Mouse (Mus musculus) liver, embryonic 14.5 days (tissue): ENCODE measurements around the gene Lzic. TPM values are rescaled to one million over a fixed set of nuclear protein-coding genes. Genes with fewer than 3 reads are reported as not detected.

ENCODE experiments used
- ATAC-seq: fragments of 200-750 bp; cut with Nextera tagmentation; 2 replicates; pipeline ENCODE4 v1.8.0; 2017; ENCODE audit warnings: moderate number of reproducible peaks, mild to moderate bottlenecking, moderate library complexity; ENCODE audit not compliant: insufficient read depth
- DNase-seq, 3 experiments: peaks; one replicate each; pipeline ENCODE4 v3.0.0-alpha.2; 2012 to 2013; ENCODE audit warnings: low read depth in 3 of 3, low spot score in 3 of 3
- H3K27ac ChIP-seq: fragments of 300-500 bp; sonication (generic); 2 replicates; pipeline ENCODE4 v1.5.1; 2014; ENCODE audit warnings: moderate library complexity, mild to moderate bottlenecking, control low read depth, inconsistent platforms
- H3K27me3 ChIP-seq: fragments of 300-500 bp; sonication (generic); 2 replicates; pipeline ENCODE4 v1.6.1; 2014; ENCODE audit warnings: mild to moderate bottlenecking, low read length, moderate library complexity; ENCODE audit not compliant: control insufficient read depth, insufficient read depth
- H3K36me3 ChIP-seq: fragments of 300-500 bp; sonication (generic); replicated peaks from 2 replicates; pipeline ENCODE4 v1.6.1; 2014; ENCODE audit warnings: low read depth; ENCODE audit not compliant: control insufficient read depth, insufficient read depth
- H3K4me1 ChIP-seq, 2 experiments: fragments of 200-500 bp in 1 of 2; fragments of 300-500 bp in 1 of 2; sonication (generic) in 1 of 2; replicated peaks; 2 replicates each; pipeline ENCODE4 v1.6.1; 2012 to 2014; ENCODE audit warnings: antibody characterized with exemption in 1 of 2, inconsistent platforms in 1 of 2, low read length in 1 of 2; ENCODE audit not compliant: control insufficient read depth in 2 of 2, insufficient read depth in 2 of 2
- H3K4me2 ChIP-seq: fragments of 300-500 bp; sonication (generic); 2 replicates; pipeline ENCODE4 v1.6.1; 2014; ENCODE audit warnings: low read depth, mild to moderate bottlenecking, control low read depth, moderate library complexity
- H3K4me3 ChIP-seq, 2 experiments: fragments of 200-500 bp in 1 of 2; fragments of 300-500 bp in 1 of 2; sonication (generic) in 1 of 2; 2 replicates each; pipeline ENCODE4 v1.5.1; 2012 to 2014; ENCODE audit warnings: low read depth in 2 of 2, low read length in 2 of 2, mild to moderate bottlenecking in 2 of 2, control low read depth in 1 of 2, inconsistent platforms in 1 of 2, moderate library complexity in 1 of 2; ENCODE audit not compliant: insufficient read depth in 1 of 2
- H3K9ac ChIP-seq: fragments of 300-500 bp; sonication (generic); replicated peaks from 2 replicates; pipeline ENCODE4 v1.6.1; 2014; ENCODE audit warnings: mild to moderate bottlenecking, control low read depth, moderate library complexity
- H3K9me3 ChIP-seq: fragments of 300-500 bp; sonication (generic); 2 replicates; pipeline ENCODE4 v1.6.1; 2016; ENCODE audit warnings: low read length, mixed read lengths; ENCODE audit not compliant: control insufficient read depth
- EP300 ChIP-seq: IDR thresholded peaks from 2 replicates; pipeline ENCODE4 v1.6.1; 2016; ENCODE audit warnings: antibody characterized with exemption, low read depth
- WGBS: fragments of 180-500 bp; shearing (Covaris S2); extraction: QIAGEN DNeasy Blood & Tissue Kit; methylation state at CpG from one replicate; pipeline ENCODE4 v1.1.7; 2014; ENCODE audit not compliant: insufficient replicate concordance; 5-methylcytosine and 5-hydroxymethylcytosine counted together
- microRNA-seq: library from miRNA; unstranded; fragments of <30 nt; microRNA quantifications from one replicate; pipeline ENCODE4, GENCODE M21; 2016
- polyA plus RNA-seq, 2 experiments: library from polyadenylated mRNA; depleted of rRNA in 1 of 2; stranded (reverse) in 1 of 2; unstranded in 1 of 2; fragments of >200 nt; fragmentation: Nextera tagmentation in 1 of 2; extraction: Ambion mirVana in 1 of 2; gene quantifications; 2 replicates each; pipeline versions ENCODE4 v1.2.1 to v1.2.3; 2012 to 2014

Gene Lzic
- polyA plus RNA-seq, 2 experiments: 9.1 to 14.9 TPM

DNA sequence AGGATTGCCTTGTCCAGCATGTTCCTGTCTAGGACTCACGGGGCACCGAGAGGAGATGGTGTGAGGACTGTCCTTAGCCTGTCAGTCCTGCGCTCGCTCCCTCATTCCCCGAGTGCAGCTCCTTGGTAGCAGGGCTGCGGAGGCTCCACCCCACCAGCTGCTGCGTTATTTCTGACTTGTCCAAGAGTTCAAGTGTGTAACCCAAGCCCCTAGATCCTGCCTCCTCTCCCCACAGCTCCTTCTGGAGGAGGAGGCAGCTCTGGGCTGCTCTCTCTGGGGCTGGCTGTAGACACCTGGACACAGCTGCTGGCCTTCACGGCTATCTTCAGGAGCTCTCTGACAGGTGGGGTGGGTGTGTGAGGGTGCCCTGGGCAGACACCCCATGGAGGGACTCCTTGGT is 59.9 kb downstream of the Lzic start:
- no peak for TF ChIP-seq EP300
- DNase-seq (no peak), ATAC-seq (no peak)
- H3K4me2 ChIP-seq: no peak overlapping the region
- no peak overlapping the region for H3K9ac ChIP-seq
- no peaks in the 10 kb centered on the region for H3K36me3 ChIP-seq
- 81% methylated on average over 8 of the region's 8 CpGs for WGBS
- no peaks in the 10 kb centered on the region for H3K27me3 ChIP-seq
- H3K27ac ChIP-seq: no peak overlapping the region
- H3K4me1 ChIP-seq: no peaks in the 10 kb centered on the region
- no peak overlapping the region for H3K4me3 ChIP-seq
- no peaks in the 10 kb centered on the region for H3K9me3 ChIP-seq

Small RNAs within 50 kb of the gene (microRNA-seq; reads per million reads assigned to microRNA genes)
- gene Mir5616: not detected

Other genes with a start within 250 kb of the Lzic start
- 3.6 and 4.3 TPM in 2 replicates for gene Kif1b, start 177.5 kb upstream of the Lzic start, polyA plus RNA-seq (2012; rRNA removed)
- 4.6 and 4.8 TPM in 2 replicates for gene Kif1b, start 177.5 kb upstream of the Lzic start, polyA plus RNA-seq (2014; fragmentation: Nextera tagmentation; extraction: Ambion mirVana)
- gene Ube4b, start 58.5 kb upstream of the Lzic start, polyA plus RNA-seq (2012; rRNA removed): 14.6 and 16.7 TPM in 2 replicates
- gene Ube4b, start 58.5 kb upstream of the Lzic start, polyA plus RNA-seq (2014; fragmentation: Nextera tagmentation; extraction: Ambion mirVana): 8.2 and 11.3 TPM in 2 replicates
- not detected in 2 replicates for gene Rbp7, start 30.3 kb upstream of the Lzic start, polyA plus RNA-seq (2012; rRNA removed)
- gene Rbp7, start 30.3 kb upstream of the Lzic start, polyA plus RNA-seq (2014; fragmentation: Nextera tagmentation; extraction: Ambion mirVana): not detected in 2 replicates
- gene Tmem274, start 7.9 kb upstream of the Lzic start, polyA plus RNA-seq (2012; rRNA removed): not detected in 2 replicates
- not detected in 2 replicates for gene Tmem274, start 7.9 kb upstream of the Lzic start, polyA plus RNA-seq (2014; fragmentation: Nextera tagmentation; extraction: Ambion mirVana)
- 3.2 and 3.8 TPM in 2 replicates for gene Nmnat1, start within 50 bp of the Lzic start, polyA plus RNA-seq (2012; rRNA removed)
- 4.7 and 5.9 TPM in 2 replicates for gene Nmnat1, start within 50 bp of the Lzic start, polyA plus RNA-seq (2014; fragmentation: Nextera tagmentation; extraction: Ambion mirVana)
- gene Ctnnbip1, start 33.0 kb downstream of the Lzic start, polyA plus RNA-seq (2012; rRNA removed): 1.5 and 2.2 TPM in 2 replicates
- 4.0 and 4.2 TPM in 2 replicates for gene Ctnnbip1, start 33.0 kb downstream of the Lzic start, polyA plus RNA-seq (2014; fragmentation: Nextera tagmentation; extraction: Ambion mirVana)
- gene Clstn1, start 101.2 kb downstream of the Lzic start, polyA plus RNA-seq (2012; rRNA removed): 1.2 and 1.3 TPM in 2 replicates
- gene Clstn1, start 101.2 kb downstream of the Lzic start, polyA plus RNA-seq (2014; fragmentation: Nextera tagmentation; extraction: Ambion mirVana): 1.4 and 1.6 TPM in 2 replicates
- 3.9 and 4.0 TPM in 2 replicates for gene Pik3cd, start 217.3 kb downstream of the Lzic start, polyA plus RNA-seq (2012; rRNA removed)
- gene Pik3cd, start 217.3 kb downstream of the Lzic start, polyA plus RNA-seq (2014; fragmentation: Nextera tagmentation; extraction: Ambion mirVana): 4.3 and 5.7 TPM in 2 replicates